Mouse (Mus musculus): ENCODE measurements around the gene Plk2. TPM values are rescaled to one million over a fixed set of nuclear protein-coding genes. Genes with fewer than 3 reads are reported as not detected.
A peak's percentile ranks its signal among the peaks of the same experiment; 100 is the strongest.
"Not testable (repeated sequence)": the region's sequence is repeated elsewhere in the genome, so short reads cannot be mapped to it uniquely, and the experiment has no call there.

Plk2 gene
- polyA plus RNA-seq, 1 experiment from 2014 or later: 125 TPM

DNA sequence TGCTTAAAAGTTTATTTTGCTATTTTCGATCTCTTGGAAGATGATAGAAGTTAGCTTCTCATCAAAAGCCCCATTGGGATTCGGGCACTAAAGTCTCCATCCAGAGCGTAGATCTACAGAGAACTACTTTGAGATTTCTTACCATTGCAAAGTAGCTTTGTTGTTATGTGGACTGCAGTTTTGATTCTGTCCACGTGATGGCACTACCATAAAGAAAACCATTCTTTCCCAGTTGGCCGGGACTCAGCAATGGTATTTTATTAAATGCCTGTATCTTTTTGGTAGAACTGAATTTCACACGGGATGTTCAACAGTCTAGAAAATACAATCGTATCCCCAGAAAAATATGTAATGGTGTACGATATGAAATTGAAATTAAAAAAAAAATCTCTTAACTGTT is 2.6 kb upstream of the Plk2 start:
- Histone ChIP-seq H3K4me3 (replicated peaks) (no peak overlapping the region), H3K27ac (replicated peaks) (no peak overlapping the region), H3K4me1 (peaks cover 4% of the 10 kb centered on the region), H3K9me3 (replicated peaks) (no peaks in the 10 kb centered on the region), H3K4me2 (no peak overlapping the region), H3K9ac (replicated peaks) (no peak overlapping the region), H3K27me3 (replicated peaks) (no peaks in the 10 kb centered on the region), H3K36me3 (no peaks in the 10 kb centered on the region)
- 19% methylated on average over 8 of the region's 8 CpGs for WGBS
- ATAC-seq (ENCODE audit: low FRiP score): no peak

DNA sequence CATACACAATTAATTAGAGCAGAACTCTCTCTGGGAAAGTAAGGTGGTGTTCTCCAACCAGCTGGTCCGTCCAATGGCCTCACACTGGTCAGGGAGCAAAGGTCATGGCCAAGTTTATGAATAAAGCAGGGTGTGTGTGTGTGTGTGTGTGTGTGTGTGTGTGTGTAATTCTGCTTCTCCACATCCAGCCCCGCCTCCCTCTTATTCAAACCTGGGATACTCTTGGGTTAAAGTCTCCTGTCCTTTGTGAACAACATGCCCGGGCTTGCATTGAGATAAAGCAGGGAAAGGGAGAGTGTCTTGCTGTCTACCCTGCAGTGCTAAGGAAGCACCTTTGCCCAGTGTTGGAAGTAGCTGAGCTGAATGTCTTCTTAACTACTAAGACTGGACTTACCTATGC is 2.2 kb upstream of the Plk2 start:
- no peak overlapping the region for H3K9ac ChIP-seq (replicated peaks)
- H3K9me3 ChIP-seq (replicated peaks): no peaks in the 10 kb centered on the region
- no peak for ATAC-seq (ENCODE audit: low FRiP score)
- no peak overlapping the region for H3K4me3 ChIP-seq (replicated peaks)
- peaks cover 6% of the 10 kb centered on the region for H3K4me1 ChIP-seq
- no peak overlapping the region for H3K4me2 ChIP-seq
- no peaks in the 10 kb centered on the region for H3K27me3 ChIP-seq (replicated peaks)
- 50% methylated on average over 3 of the region's 3 CpGs for WGBS
- peaks cover 2% of the 10 kb centered on the region for H3K36me3 ChIP-seq
- no peak overlapping the region for H3K27ac ChIP-seq (replicated peaks)

DNA sequence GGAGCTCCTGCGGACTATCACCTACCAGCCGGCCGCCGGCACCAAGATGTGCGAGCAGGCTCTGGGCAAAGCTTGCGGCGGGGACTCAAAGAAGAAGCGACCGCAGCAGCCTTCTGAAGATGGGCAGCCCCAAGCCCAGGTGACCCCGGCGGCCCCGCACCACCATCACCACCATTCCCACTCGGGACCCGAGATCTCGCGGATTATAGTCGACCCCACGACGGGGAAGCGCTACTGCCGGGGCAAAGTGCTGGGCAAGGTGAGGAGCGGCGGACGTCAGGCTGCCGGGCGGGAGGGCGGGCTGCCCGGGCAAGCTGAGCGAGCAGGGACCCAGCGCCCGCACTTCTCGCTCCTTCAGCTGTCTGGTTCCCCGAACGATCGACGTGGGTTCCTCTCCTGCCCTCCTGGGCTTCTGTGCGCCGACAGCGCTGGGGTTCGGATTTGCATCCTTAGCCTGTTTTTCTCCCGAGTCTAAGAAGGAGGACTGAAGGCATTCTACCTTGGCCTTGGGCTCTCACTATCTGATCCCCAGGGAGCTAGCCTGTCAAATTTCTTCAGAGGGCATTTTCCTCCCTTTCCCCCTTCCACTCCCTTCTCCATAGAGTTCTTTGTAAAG is 441 bp downstream of the Plk2 start:
- Histone ChIP-seq H3K4me3 (replicated peaks) (peak overlapping the region; percentile 60), H3K9me3 (replicated peaks) (no peaks in the 10 kb centered on the region), H3K36me3 (peaks cover 29% of the 10 kb centered on the region), H3K27me3 (replicated peaks) (no peaks in the 10 kb centered on the region), H3K27ac (replicated peaks) (peak overlapping the region; percentile 92), H3K4me1 (peaks cover 21% of the 10 kb centered on the region), H3K4me2 (peak overlapping the region; percentile 99), H3K9ac (replicated peaks) (peak overlapping the region; percentile 77)
- under 1% methylated on average over 41 of the region's 41 CpGs for WGBS
- ATAC-seq (ENCODE audit: low FRiP score): peak; percentile 46; the same call in 1 of the 2 replicates

DNA sequence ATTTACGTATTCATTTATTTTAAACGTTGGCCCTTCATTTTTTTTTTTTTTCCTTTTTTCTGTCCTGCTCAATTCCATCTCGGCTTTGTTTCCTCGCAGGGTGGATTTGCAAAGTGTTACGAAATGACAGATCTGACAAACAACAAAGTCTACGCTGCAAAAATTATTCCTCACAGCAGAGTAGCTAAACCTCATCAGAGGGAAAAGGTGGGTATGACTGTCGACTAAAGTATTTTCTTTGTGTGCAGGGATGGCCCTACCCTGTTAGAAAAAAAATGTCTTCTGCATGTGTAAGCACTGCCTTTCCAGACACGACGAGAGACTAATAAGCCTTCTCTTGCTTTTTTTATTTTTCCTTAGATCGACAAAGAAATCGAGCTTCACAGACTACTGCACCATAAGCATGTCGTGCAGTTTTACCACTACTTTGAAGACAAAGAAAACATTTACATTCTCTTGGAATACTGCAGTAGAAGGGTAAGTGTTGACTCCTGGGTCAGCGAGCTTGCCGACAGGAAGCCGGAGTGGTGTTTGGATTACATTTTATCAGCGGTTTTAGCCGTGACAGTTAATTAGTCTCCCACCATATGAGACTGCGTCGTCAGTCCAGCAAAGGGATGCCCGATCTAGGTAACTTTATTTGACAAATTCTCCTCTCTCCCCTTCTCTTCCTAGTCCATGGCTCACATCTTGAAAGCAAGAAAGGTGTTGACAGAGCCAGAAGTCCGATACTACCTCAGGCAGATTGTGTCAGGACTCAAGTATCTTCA is 1.3 kb downstream of the Plk2 start:
- H3K9me3 ChIP-seq (replicated peaks): no peaks in the 10 kb centered on the region
- H3K4me2 ChIP-seq: peak overlapping the region; percentile 99
- H3K27ac ChIP-seq (replicated peaks): peak overlapping the region; percentile 92
- H3K4me3 ChIP-seq (replicated peaks): peak overlapping the region; percentile 60
- H3K36me3 ChIP-seq: peaks cover 37% of the 10 kb centered on the region
- peak overlapping the region; percentile 77 for H3K9ac ChIP-seq (replicated peaks)
- no peak for ATAC-seq (ENCODE audit: low FRiP score)
- H3K27me3 ChIP-seq (replicated peaks): no peaks in the 10 kb centered on the region
- 18% methylated on average over 21 of the region's 21 CpGs for WGBS
- H3K4me1 ChIP-seq: peaks cover 21% of the 10 kb centered on the region

DNA sequence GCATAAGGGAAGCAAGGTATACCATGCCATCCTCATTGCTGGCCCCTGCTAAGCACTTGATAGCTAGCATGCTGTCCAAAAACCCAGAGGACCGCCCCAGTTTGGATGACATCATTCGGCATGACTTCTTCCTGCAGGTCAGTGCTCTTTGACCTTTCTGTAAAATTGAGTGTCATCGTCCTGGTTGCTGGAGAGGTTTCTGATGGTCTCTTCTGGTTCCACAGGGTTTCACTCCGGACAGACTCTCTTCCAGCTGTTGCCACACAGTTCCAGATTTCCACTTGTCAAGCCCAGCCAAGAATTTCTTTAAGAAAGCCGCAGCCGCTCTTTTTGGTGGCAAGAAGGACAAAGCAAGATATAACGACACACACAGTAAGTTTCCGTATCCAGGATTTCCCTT is 2.9 kb downstream of the Plk2 start:
- Histone ChIP-seq H3K4me1 (peaks cover 21% of the 10 kb centered on the region), H3K4me3 (replicated peaks) (0 out of 2 replicates have a peak overlapping the region, but pooled peaks have one; percentile 9), H3K27ac (replicated peaks) (no peak overlapping the region), H3K9me3 (replicated peaks) (no peaks in the 10 kb centered on the region), H3K27me3 (replicated peaks) (no peaks in the 10 kb centered on the region), H3K9ac (replicated peaks) (no peak overlapping the region), H3K4me2 (peak overlapping the region; percentile 99), H3K36me3 (peaks cover 40% of the 10 kb centered on the region)
- 94% methylated on average over 8 of the region's 8 CpGs for WGBS
- no peak for ATAC-seq (ENCODE audit: low FRiP score)

DNA sequence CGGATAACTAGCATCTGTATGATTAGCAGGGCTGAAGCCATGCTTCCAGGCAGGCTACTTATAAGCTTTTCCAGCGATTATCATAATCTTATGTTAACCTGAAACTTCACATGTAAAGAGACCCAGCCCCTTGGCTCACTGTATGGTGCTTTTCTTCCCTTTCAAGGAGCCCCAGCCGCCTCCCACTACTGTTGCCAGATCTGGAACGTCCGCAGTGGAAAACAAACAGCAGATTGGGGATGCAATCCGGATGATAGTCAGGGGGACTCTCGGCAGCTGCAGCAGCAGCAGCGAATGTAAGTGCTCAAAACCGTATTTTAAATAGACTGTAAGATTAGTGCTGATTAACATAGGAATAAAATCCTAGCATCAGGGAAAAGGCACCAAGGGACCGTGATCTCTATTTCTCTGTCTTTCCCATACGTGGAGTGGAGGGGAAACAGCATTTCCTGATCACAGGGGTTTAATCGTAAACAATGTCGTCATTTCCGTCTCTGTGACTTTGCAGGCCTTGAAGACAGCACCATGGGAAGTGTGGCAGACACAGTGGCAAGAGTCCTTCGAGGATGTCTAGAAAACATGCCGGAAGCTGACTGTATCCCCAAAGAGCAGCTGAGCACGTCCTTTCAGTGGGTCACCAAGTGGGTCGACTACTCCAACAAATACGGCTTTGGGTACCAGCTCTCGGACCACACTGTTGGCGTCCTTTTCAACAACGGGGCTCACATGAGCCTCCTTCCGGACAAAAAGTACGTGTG is 3.8 kb downstream of the Plk2 start:
- Histone ChIP-seq H3K4me2 (peak overlapping the region; percentile 99), H3K4me1 (peaks cover 21% of the 10 kb centered on the region), H3K27me3 (replicated peaks) (no peaks in the 10 kb centered on the region), H3K9ac (replicated peaks) (no peak overlapping the region), H3K27ac (replicated peaks) (no peak overlapping the region), H3K36me3 (peaks cover 40% of the 10 kb centered on the region), H3K4me3 (replicated peaks) (peak overlapping the region; percentile 9; the same call in 1 of the 2 replicates), H3K9me3 (replicated peaks) (no peaks in the 10 kb centered on the region)
- 75% methylated on average over 24 of the region's 24 CpGs for WGBS
- no peak for ATAC-seq (ENCODE audit: low FRiP score)

DNA sequence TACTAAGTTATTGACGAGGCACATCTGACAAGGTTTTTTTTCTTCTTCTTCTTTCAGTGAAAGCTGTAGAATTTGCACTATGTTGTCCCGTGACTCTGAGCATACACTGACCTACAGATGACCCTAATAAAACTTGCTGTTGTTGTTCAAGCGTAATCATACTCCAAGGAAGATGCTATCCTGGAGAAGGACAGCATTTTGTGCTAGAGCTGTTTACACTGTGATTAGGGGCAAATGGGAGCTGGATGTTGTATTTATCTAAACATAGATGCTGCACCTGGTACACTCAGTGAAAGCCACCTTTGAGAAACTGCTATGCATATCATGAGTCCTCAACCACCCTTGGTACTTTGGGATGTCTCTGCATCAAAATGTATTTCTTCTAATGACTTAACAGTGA is 6.6 kb downstream of the Plk2 start:
- Histone ChIP-seq H3K9me3 (replicated peaks) (no peaks in the 10 kb centered on the region), H3K4me2 (no peak overlapping the region), H3K4me1 (peaks cover 21% of the 10 kb centered on the region), H3K27me3 (replicated peaks) (no peaks in the 10 kb centered on the region), H3K9ac (replicated peaks) (no peak overlapping the region), H3K36me3 (peaks cover 40% of the 10 kb centered on the region), H3K27ac (replicated peaks) (no peak overlapping the region), H3K4me3 (replicated peaks) (no peak overlapping the region)
- 70% methylated on average over 3 of the region's 3 CpGs for WGBS
- ATAC-seq (ENCODE audit: low FRiP score): no peak

DNA sequence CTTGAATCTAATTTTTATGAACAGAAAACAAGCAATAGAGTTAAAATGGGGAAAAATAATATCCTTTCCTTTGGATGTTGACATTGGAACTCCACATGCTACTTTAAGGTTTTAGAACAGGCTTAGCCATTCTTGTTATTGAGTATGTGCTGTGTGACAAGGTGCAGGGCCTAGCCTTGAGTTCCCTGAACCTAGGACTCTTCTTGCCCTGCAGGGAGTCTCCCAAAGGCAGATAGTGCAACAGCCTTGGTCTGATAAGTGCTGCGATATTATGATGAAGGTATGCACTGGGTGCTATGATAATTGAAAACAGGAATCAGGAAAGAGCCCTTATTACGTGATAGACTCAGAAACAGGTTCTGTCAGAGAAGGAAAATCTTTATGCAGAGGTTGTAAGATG is 7.0 kb downstream of the Plk2 start:
- Histone ChIP-seq H3K9ac (replicated peaks) (no peak overlapping the region), H3K4me1 (peaks cover 18% of the 10 kb centered on the region), H3K4me3 (replicated peaks) (no peak overlapping the region), H3K9me3 (replicated peaks) (no peaks in the 10 kb centered on the region), H3K27me3 (replicated peaks) (no peaks in the 10 kb centered on the region), H3K36me3 (peaks cover 40% of the 10 kb centered on the region), H3K4me2 (no peak overlapping the region), H3K27ac (replicated peaks) (no peak overlapping the region)
- 96% methylated on average over 2 of the region's 2 CpGs for WGBS
- ATAC-seq (ENCODE audit: low FRiP score): no peak

DNA sequence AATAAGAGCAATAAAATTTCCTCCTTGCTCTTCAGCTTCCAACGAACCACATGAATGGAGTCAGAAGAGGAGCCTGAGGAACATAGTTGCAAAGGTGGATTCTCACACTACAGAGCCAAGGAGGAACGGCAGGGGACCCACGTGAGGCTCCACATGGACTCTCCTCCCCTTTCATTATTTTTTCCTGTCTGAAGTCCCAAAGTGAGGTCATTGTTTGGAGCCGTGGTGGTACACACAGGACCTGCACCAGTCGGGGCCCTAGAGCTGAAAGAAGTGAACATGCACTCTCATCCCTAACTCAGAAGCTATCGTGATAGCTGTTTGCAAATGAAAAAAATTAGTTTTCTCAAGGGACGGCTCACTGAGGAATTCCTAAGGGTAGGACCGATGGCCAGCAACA is 9.2 kb downstream of the Plk2 start:
- H3K9me3 ChIP-seq (replicated peaks): no peaks in the 10 kb centered on the region
- peaks cover 24% of the 10 kb centered on the region for H3K36me3 ChIP-seq
- ATAC-seq (ENCODE audit: low FRiP score): no peak
- peaks cover 2% of the 10 kb centered on the region; the same call in 1 of the 2 replicates for H3K4me1 ChIP-seq
- 80% methylated on average over 8 of the region's 8 CpGs for WGBS
- H3K4me2 ChIP-seq: no peak overlapping the region
- no peak overlapping the region for H3K27ac ChIP-seq (replicated peaks)
- H3K9ac ChIP-seq (replicated peaks): no peak overlapping the region
- no peak overlapping the region for H3K4me3 ChIP-seq (replicated peaks)
- no peaks in the 10 kb centered on the region for H3K27me3 ChIP-seq (replicated peaks)

DNA sequence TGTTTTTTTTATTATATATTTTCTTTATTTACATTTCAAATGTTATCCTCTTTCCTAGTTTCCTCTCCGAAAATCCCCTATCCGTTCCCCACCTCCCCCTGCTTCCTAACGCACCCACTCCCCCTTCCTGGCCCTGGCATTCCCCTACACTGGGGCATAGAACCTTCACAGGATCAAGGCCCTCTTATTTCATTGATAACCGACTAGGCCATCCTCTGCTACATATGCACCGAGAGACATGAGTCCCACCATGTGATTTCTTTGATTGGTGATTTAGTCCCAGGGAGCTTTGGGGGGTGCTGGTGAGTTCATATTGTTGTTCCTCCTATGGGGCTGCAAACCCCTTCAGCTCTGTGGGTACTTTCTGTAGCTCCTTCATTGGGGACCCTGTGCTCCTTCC is 9.8 kb downstream of the Plk2 start:
- not testable (repeated sequence) for H3K9me3 ChIP-seq (replicated peaks); H3K4me1 ChIP-seq; ATAC-seq (ENCODE audit: low FRiP score); H3K4me3 ChIP-seq (replicated peaks); H3K27ac ChIP-seq (replicated peaks); H3K4me2 ChIP-seq; H3K27me3 ChIP-seq (replicated peaks); H3K9ac ChIP-seq (replicated peaks)
- 85% methylated on average over 5 of the region's 5 CpGs for WGBS
- peaks cover 17% of the 10 kb centered on the region for H3K36me3 ChIP-seq

DNA sequence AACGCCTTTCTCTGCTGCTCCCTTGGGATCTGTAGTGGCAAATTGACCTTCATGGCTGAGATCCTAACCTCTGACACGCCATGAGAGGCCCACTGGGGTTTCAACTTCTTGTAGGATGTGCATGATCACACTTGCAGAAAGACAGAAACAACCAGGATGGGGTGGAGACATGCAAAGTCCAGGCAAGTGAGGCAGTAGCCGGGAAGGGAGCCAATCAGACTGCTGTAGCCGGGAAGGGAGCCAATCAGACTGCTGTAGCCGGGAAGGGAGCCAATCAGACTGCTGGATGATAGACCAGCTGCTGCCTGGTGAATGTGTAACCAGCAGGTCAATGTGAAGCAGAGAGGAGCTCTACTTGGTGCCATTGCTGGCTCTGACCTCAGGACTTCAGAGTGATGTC is 11.3 kb downstream of the Plk2 start:
- 75% methylated on average over 5 of the region's 5 CpGs for WGBS
- H3K9me3 ChIP-seq (replicated peaks): no peaks in the 10 kb centered on the region
- H3K36me3 ChIP-seq: peaks cover 3% of the 10 kb centered on the region; the same call in 1 of the 2 replicates
- no peak overlapping the region for H3K4me3 ChIP-seq (replicated peaks)
- no peaks in the 10 kb centered on the region for H3K27me3 ChIP-seq (replicated peaks)
- H3K27ac ChIP-seq (replicated peaks): no peak overlapping the region
- no peaks in the 10 kb centered on the region for H3K4me1 ChIP-seq
- no peak overlapping the region for H3K4me2 ChIP-seq
- no peak overlapping the region for H3K9ac ChIP-seq (replicated peaks)
- no peak for ATAC-seq (ENCODE audit: low FRiP score)
